In genomic region chr2:145833341-145833740, GRCm38 (mm10) we compare ENCODE assay signal across 9 mouse cellular contexts.
A peak's percentile ranks its signal among the peaks of the same experiment; 100 is the strongest.
DNase-seq lines count a peak whose midpoint lies in the region; ATAC-seq and TF ChIP-seq lines count a peak whose summit lies in the region.
"Had no signal": no experiment of that assay in that cellular context is flagged by ENCODE, and none has a peak within 500 bp of the region (broad histone marks: within the 10 kb centered on the region; RNA-seq: fewer than 3 reads in every experiment).

No protein-coding gene starts in this region.

- ATAC-seq in forebrain, embryonic 13.5 days = no peak
- ATAC-seq in embryonic facial prominence, embryonic 15.5 days (ENCODE audit: insufficient number of reproducible peaks, low FRiP score, low TSS enrichment, low read depth) = no peak
- ATAC-seq in midbrain, embryonic 15.5 days (replicated peaks) = no peak

- no peaks in the 10 kb centered on the region for H3K36me3 ChIP-seq in forebrain, embryonic 10.5 days (replicated peaks)
- H3K36me3 ChIP-seq in forebrain, embryonic 13.5 days (ENCODE audit: poor library complexity, severe bottlenecking) = no peaks in the 10 kb centered on the region
- H3K36me3 ChIP-seq in embryonic facial prominence, embryonic 15.5 days = no peaks in the 10 kb centered on the region
- H3K36me3 ChIP-seq in midbrain, embryonic 15.5 days (replicated peaks) = no peaks in the 10 kb centered on the region
- H3K36me3 ChIP-seq: midbrain, embryonic 12.5 days had no signal

- H3K4me2 ChIP-seq in forebrain, embryonic 13.5 days = no peak overlapping the region
- no peak overlapping the region for H3K4me2 ChIP-seq in embryonic facial prominence, embryonic 15.5 days (replicated peaks)
- no peak overlapping the region for H3K4me2 ChIP-seq in midbrain, embryonic 15.5 days

- H3K9me3 ChIP-seq in forebrain, embryonic 10.5 days = no peaks in the 10 kb centered on the region
- no peaks in the 10 kb centered on the region for H3K9me3 ChIP-seq in forebrain, embryonic 13.5 days (replicated peaks)
- no peaks in the 10 kb centered on the region for H3K9me3 ChIP-seq in embryonic facial prominence, embryonic 15.5 days (replicated peaks)
- no peaks in the 10 kb centered on the region for H3K9me3 ChIP-seq in midbrain, embryonic 15.5 days
- H3K9me3 ChIP-seq: midbrain, embryonic 12.5 days had no signal

- H3K4me3 ChIP-seq in forebrain, embryonic 10.5 days = no peak overlapping the region
- H3K4me3 ChIP-seq in forebrain, embryonic 13.5 days = no peak overlapping the region
- no peak overlapping the region for H3K4me3 ChIP-seq in layer of hippocampus, adult 2 months
- H3K4me3 ChIP-seq in embryonic facial prominence, embryonic 15.5 days (replicated peaks) = no peak overlapping the region
- no peak overlapping the region for H3K4me3 ChIP-seq in midbrain, embryonic 15.5 days
- H3K4me3 ChIP-seq: midbrain, embryonic 12.5 days had no signal

- TF ChIP-seq CTCF in layer of hippocampus, adult 2 months (conservative IDR thresholded peaks at IDR 0.05) = no peak

- DNase-seq in forebrain, embryonic 10.5 days (ENCODE audit: extremely low spot score, low spot score) = no peak
- no peak for DNase-seq in layer of hippocampus, adult 2 months (ENCODE audit: low spot score in 2 of 2)
- no peak for DNase-seq in layer of hippocampus, postnatal 36 days
- no peak for DNase-seq in retina, postnatal 1 day
- no peak for DNase-seq in spleen, postnatal 14 days (ENCODE audit: low spot score in 2 of 2)

- peaks cover 17% of the 10 kb centered on the region for H3K4me1 ChIP-seq in forebrain, embryonic 10.5 days
- H3K4me1 ChIP-seq in forebrain, embryonic 13.5 days = peaks cover 10% of the 10 kb centered on the region
- peaks cover 17% of the 10 kb centered on the region for H3K4me1 ChIP-seq in embryonic facial prominence, embryonic 15.5 days
- H3K4me1 ChIP-seq in midbrain, embryonic 15.5 days = peaks cover 16% of the 10 kb centered on the region

- H3K27me3 ChIP-seq in forebrain, embryonic 10.5 days (ENCODE audit: poor library complexity, severe bottlenecking) = no peaks in the 10 kb centered on the region
- H3K27me3 ChIP-seq in forebrain, embryonic 13.5 days = no peaks in the 10 kb centered on the region
- no peaks in the 10 kb centered on the region for H3K27me3 ChIP-seq in embryonic facial prominence, embryonic 15.5 days
- no peaks in the 10 kb centered on the region for H3K27me3 ChIP-seq in midbrain, embryonic 15.5 days (replicated peaks)
- H3K27me3 ChIP-seq: midbrain, embryonic 12.5 days had no signal

- H3K27ac ChIP-seq in forebrain, embryonic 10.5 days = peak overlapping the region; percentile 79
- no peak overlapping the region for H3K27ac ChIP-seq in forebrain, embryonic 13.5 days
- H3K27ac ChIP-seq in layer of hippocampus, adult 2 months = peak overlapping the region; percentile 90
- H3K27ac ChIP-seq in embryonic facial prominence, embryonic 15.5 days (replicated peaks) = peak overlapping the region; percentile 88
- H3K27ac ChIP-seq in midbrain, embryonic 15.5 days = peak overlapping the region; percentile 83

- WGBS in forebrain, embryonic 10.5 days = 84% methylated on average over 3 of the region's 3 CpGs
- WGBS in forebrain, embryonic 13.5 days = 91% methylated on average over 3 of the region's 3 CpGs
- whole genome bisulfite sequencing in embryonic facial prominence, embryonic 15.5 days = 54% methylated on average over 3 of the region's 3 CpGs
- 78% methylated on average over 3 of the region's 3 CpGs for WGBS in midbrain, embryonic 15.5 days

- H3K9ac ChIP-seq in forebrain, embryonic 13.5 days = no peak overlapping the region
- no peak overlapping the region for H3K9ac ChIP-seq in embryonic facial prominence, embryonic 15.5 days
- no peak overlapping the region for H3K9ac ChIP-seq in midbrain, embryonic 15.5 days
- H3K9ac ChIP-seq: midbrain, embryonic 12.5 days had no signal
